Mouse (Mus musculus) brain, embryonic 14.5 days (tissue): ENCODE measurements around the gene 4930544D05Rik.

ENCODE experiments used
- CTCF ChIP-seq: fragments of 200-500 bp; IDR thresholded peaks from 2 replicates; pipeline ENCODE4 v1.5.1; 2012; ENCODE audit warnings: inconsistent platforms, mild to moderate bottlenecking, moderate library complexity, borderline replicate concordance; ENCODE audit not compliant: insufficient read depth, insufficient read length; ENCODE audit errors: extremely low read depth
- POLR2A ChIP-seq: fragments of 200-500 bp; IDR thresholded peaks from 2 replicates; pipeline ENCODE4 v1.6.1; 2012; ENCODE audit warnings: mild to moderate bottlenecking, inconsistent platforms, borderline replicate concordance; ENCODE audit not compliant: poor library complexity, insufficient read depth, insufficient read length, severe bottlenecking; ENCODE audit errors: extremely low read depth

GRCm38 (mm10) chr11:70650322-70651175 lies 34.9 kb downstream of the 4930544D05Rik start:
- TF ChIP-seq CTCF (no peak), POLR2A (no peak)
